Mouse (Mus musculus): ENCODE measurements at regions not wholly inside any gene's neighbourhood (a gene's known extent, or its start where the extent isn't known, plus 50 kb on each side); places are given as distances from the start of the nearest gene placed in this dataset.

DNA sequence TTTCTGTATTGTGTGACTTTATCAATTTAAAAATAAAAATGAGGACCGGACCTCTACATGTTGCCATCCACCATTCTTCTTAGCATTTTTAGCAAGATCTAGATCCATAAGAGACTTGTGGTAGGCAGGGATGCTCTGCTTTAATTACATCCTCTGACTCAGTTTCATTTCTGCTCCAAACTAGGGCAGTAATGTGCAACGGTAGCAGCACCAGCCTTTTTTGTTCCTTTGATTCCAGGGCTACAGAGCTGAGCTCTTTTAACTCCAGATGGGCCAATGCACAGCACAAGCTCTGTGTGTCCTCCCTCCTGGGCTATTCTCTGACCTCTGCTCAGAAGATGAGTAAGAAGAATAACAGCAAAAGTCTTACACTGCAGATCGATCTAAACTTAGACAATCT, 168.2 kb upstream of the Sptlc3 start:
- no peaks in the 10 kb centered on the region for H3K36me3 ChIP-seq
- no peak overlapping the region for H3K4me2 ChIP-seq (replicated peaks)
- no peaks in the 10 kb centered on the region for H3K9me3 ChIP-seq
- H3K27ac ChIP-seq (replicated peaks) = no peak overlapping the region
- no peaks in the 10 kb centered on the region for H3K27me3 ChIP-seq
- no peak for ATAC-seq (replicated peaks)
- 79% methylated on average over 3 of the region's 3 CpGs for WGBS
- H3K9ac ChIP-seq (replicated peaks) = no peak overlapping the region
- H3K4me3 ChIP-seq = no peak overlapping the region
- no peaks in the 10 kb centered on the region for H3K4me1 ChIP-seq

DNA sequence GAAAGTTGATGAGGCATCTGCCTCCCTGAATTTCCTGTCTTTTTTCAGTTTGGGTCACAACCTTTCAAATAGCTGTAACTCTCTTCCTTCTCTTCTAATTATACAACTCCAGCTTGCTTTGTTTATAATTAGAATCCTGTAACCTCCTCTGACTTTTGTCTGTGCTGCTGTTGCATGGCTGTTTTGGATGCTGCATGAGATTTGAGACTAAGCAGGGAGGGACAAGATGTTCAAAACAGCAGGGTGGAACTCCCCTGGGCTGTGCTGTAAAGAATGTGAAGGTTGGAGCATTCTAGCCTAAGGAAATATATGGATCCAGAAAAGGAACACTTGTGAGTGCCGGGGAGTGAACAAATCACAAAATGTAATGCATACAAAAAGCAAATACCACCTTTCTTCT, 159.0 kb upstream of the Sptlc3 start:
- WGBS = 57% methylated on average over 1 of the region's 1 CpGs
- H3K27ac ChIP-seq (replicated peaks) = no peak overlapping the region
- ATAC-seq (replicated peaks) = no peak
- H3K36me3 ChIP-seq = no peaks in the 10 kb centered on the region
- no peaks in the 10 kb centered on the region for H3K9me3 ChIP-seq
- no peak overlapping the region for H3K9ac ChIP-seq (replicated peaks)
- H3K27me3 ChIP-seq = no peaks in the 10 kb centered on the region
- H3K4me1 ChIP-seq = no peaks in the 10 kb centered on the region
- no peak overlapping the region for H3K4me3 ChIP-seq
- no peak overlapping the region for H3K4me2 ChIP-seq (replicated peaks)

DNA sequence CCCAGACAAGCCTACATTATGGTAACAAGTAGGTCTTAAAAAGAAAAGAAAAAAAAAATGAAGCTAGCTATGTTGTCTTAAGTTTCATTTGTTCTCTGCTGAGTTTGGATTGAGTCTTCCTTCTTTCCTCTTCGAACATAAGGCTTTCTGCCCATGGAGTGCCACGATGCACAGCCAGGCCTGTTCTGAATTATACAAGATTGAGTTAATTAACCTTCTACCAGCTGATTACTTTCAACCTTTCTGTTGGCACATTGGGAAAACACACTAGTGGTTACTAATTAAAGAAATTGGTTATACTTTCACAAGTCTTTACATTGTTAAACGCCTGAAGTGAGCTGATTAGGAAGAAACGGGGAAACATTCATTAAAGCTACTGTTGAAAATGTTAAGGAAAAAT, 155.5 kb upstream of the Sptlc3 start:
- no peaks in the 10 kb centered on the region for H3K27me3 ChIP-seq
- H3K36me3 ChIP-seq = no peaks in the 10 kb centered on the region
- H3K9ac ChIP-seq (replicated peaks) = no peak overlapping the region
- H3K4me1 ChIP-seq = no peaks in the 10 kb centered on the region
- no peaks in the 10 kb centered on the region for H3K9me3 ChIP-seq
- no peak overlapping the region for H3K4me2 ChIP-seq (replicated peaks)
- ATAC-seq (replicated peaks) = no peak
- no peak overlapping the region for H3K27ac ChIP-seq (replicated peaks)
- 34% methylated on average over 4 of the region's 4 CpGs for WGBS
- no peak overlapping the region for H3K4me3 ChIP-seq

GRCm38 (mm10) chr2:139356280-139357010, 137.3 kb upstream of the Sptlc3 start:
- H3K4me1 ChIP-seq = no peaks in the 10 kb centered on the region
- no peak overlapping the region for H3K4me2 ChIP-seq (replicated peaks)
- no peaks in the 10 kb centered on the region for H3K9me3 ChIP-seq
- ATAC-seq (replicated peaks) = no peak
- no peak overlapping the region for H3K27ac ChIP-seq (replicated peaks)
- no peaks in the 10 kb centered on the region for H3K27me3 ChIP-seq
- WGBS = 89% methylated on average over 3 of the region's 3 CpGs
- no peak overlapping the region for H3K4me3 ChIP-seq
- no peaks in the 10 kb centered on the region for H3K36me3 ChIP-seq
- H3K9ac ChIP-seq (replicated peaks) = no peak overlapping the region

DNA sequence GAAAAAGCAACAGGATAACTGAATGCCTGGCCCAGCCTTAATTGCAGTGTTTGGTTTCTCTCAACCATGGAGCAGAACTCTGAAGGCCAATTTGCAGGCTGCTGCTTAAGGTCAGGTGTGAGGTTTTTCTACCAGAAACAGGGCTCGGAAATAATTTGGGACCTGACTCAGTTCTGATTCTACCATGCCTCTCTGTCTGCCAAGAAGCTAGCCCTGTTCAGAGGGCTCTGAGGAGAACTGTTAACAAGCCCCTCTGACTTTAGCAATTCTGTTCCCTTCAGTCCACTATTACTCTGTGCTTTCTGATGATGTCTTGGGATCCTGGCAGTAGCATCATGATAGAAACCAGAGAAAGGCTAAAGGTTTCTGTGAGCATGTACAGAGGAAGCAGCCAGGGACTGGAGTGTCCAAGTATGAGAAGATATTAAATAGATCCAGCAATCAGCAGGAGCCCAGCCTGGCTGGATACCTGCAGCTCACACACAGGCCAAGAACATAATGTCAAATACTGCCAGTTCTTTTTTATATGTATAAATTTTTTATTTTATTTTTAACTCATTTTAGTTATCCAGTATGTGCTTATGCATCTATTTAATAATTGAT, 131.4 kb upstream of the Sptlc3 start:
- WGBS = 76% methylated on average over 1 of the region's 1 CpGs
- no peak for ATAC-seq (replicated peaks)
- Histone ChIP-seq H3K9me3 (no peaks in the 10 kb centered on the region), H3K9ac (replicated peaks) (no peak overlapping the region), H3K27me3 (no peaks in the 10 kb centered on the region), H3K4me3 (no peak overlapping the region), H3K27ac (replicated peaks) (no peak overlapping the region), H3K36me3 (no peaks in the 10 kb centered on the region), H3K4me1 (no peaks in the 10 kb centered on the region), H3K4me2 (replicated peaks) (no peak overlapping the region)

GRCm38 (mm10) chr2:139370070-139370469, 123.6 kb upstream of the Sptlc3 start:
- Histone ChIP-seq H3K27ac (replicated peaks) (no peak overlapping the region), H3K27me3 (no peaks in the 10 kb centered on the region), H3K4me2 (replicated peaks) (no peak overlapping the region), H3K9me3 (no peaks in the 10 kb centered on the region), H3K4me3 (no peak overlapping the region), H3K9ac (replicated peaks) (no peak overlapping the region), H3K4me1 (no peaks in the 10 kb centered on the region), H3K36me3 (no peaks in the 10 kb centered on the region)
- WGBS = 48% methylated on average over 1 of the region's 1 CpGs
- no peak for ATAC-seq (replicated peaks)

GRCm38 (mm10) chr2:139380285-139380684, 113.4 kb upstream of the Sptlc3 start:
- H3K4me1 ChIP-seq = no peaks in the 10 kb centered on the region
- no peaks in the 10 kb centered on the region for H3K9me3 ChIP-seq
- H3K4me2 ChIP-seq (replicated peaks) = no peak overlapping the region
- H3K9ac ChIP-seq (replicated peaks) = no peak overlapping the region
- H3K36me3 ChIP-seq = no peaks in the 10 kb centered on the region
- no peak for ATAC-seq (replicated peaks)
- H3K27me3 ChIP-seq = no peaks in the 10 kb centered on the region
- H3K27ac ChIP-seq (replicated peaks) = no peak overlapping the region
- 78% methylated on average over 6 of the region's 6 CpGs for WGBS
- H3K4me3 ChIP-seq = no peak overlapping the region

DNA sequence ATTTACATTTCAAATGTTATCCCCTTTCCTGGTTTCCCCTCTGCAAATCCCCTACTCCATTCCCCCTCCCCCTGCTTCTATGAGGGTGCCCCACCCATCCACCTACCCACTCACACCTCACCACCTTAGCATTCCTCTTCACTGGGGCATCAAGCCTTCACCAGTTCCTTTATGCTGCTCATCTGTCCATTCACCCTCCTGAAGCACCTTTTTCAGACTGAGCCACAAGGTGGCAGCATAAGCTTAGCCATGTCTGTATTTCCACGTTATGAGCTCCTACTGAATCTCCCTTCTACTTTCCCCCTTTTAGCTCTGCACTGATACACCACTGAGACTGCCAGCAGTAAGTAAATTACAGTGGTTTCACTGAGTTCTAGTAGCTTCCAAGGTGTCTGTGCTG, 112.1 kb upstream of the Sptlc3 start:
- H3K9me3 ChIP-seq = no peaks in the 10 kb centered on the region
- H3K4me2 ChIP-seq (replicated peaks) = no peak overlapping the region
- no peak overlapping the region for H3K4me3 ChIP-seq
- H3K27me3 ChIP-seq = no peaks in the 10 kb centered on the region
- no peak overlapping the region for H3K27ac ChIP-seq (replicated peaks)
- no peak overlapping the region for H3K9ac ChIP-seq (replicated peaks)
- peak; percentile 93 for ATAC-seq (replicated peaks)
- WGBS = 0% methylated on average over 1 of the region's 1 CpGs
- no peaks in the 10 kb centered on the region for H3K36me3 ChIP-seq
- no peaks in the 10 kb centered on the region for H3K4me1 ChIP-seq

DNA sequence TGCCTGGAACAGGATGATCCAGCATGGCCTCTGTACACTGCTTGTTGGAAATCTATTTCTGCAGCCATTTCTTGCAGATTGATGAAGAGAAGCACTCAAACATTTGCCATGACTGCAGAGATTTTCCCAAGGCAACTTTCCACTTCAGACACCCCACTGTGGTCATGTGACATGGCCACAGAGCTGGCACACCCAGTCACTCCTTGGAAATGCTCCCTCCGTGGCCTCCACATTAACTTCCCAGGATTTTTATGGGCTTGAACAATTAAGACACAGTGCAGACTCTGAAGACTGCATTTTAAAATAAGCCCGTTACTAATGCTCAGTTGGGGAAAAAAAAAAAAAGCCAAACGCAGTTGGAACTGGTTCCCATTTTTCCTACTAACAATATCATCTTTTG, 80.2 kb upstream of the Sptlc3 start:
- H3K27me3 ChIP-seq = no peaks in the 10 kb centered on the region
- no peak for ATAC-seq (replicated peaks)
- no peak overlapping the region for H3K9ac ChIP-seq (replicated peaks)
- H3K27ac ChIP-seq (replicated peaks) = no peak overlapping the region
- 63% methylated on average over 3 of the region's 3 CpGs for WGBS
- H3K4me3 ChIP-seq = no peak overlapping the region
- no peaks in the 10 kb centered on the region for H3K36me3 ChIP-seq
- no peak overlapping the region for H3K4me2 ChIP-seq (replicated peaks)
- H3K9me3 ChIP-seq = no peaks in the 10 kb centered on the region
- no peaks in the 10 kb centered on the region for H3K4me1 ChIP-seq

DNA sequence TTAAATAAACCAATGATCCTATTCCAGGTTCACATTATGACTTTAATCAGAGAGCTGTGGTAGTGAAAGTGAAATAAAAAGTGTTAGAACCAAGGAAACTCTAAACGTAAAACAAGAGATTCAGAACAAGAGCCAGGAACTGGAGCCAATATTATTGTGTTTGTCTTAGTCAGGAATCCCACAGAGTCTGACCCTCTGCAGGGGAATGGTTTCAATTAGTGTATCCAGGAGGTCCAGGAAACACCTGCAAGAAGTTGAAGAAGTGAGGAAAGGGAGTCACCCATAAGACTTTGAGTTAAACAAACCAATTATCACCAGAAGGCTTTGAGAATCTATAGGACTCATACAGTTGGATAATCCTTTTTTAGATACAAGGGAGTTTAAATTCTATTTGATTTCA, 76.2 kb upstream of the Sptlc3 start:
- Histone ChIP-seq H3K9ac (replicated peaks) (no peak overlapping the region), H3K4me2 (replicated peaks) (no peak overlapping the region), H3K9me3 (no peaks in the 10 kb centered on the region), H3K4me1 (no peaks in the 10 kb centered on the region), H3K4me3 (no peak overlapping the region), H3K27me3 (no peaks in the 10 kb centered on the region), H3K27ac (replicated peaks) (no peak overlapping the region), H3K36me3 (no peaks in the 10 kb centered on the region)
- no peak for ATAC-seq (replicated peaks)
- WGBS = 57% methylated on average over 1 of the region's 1 CpGs

- no peaks in the 10 kb centered on the region for H3K9me3 ChIP-seq
- 85% methylated on average over 3 of the region's 3 CpGs for WGBS
- no peak overlapping the region for H3K4me2 ChIP-seq (replicated peaks)
Observed at GRCm38 (mm10) chr2:139422678-139423077, 71.0 kb upstream of the Sptlc3 start.

GRCm38 (mm10) chr2:139423413-139423812, 70.3 kb upstream of the Sptlc3 start:
- Histone ChIP-seq H3K9ac (replicated peaks) (no peak overlapping the region), H3K27me3 (no peaks in the 10 kb centered on the region), H3K4me2 (replicated peaks) (no peak overlapping the region), H3K9me3 (no peaks in the 10 kb centered on the region), H3K36me3 (no peaks in the 10 kb centered on the region), H3K27ac (replicated peaks) (no peak overlapping the region), H3K4me1 (no peaks in the 10 kb centered on the region), H3K4me3 (no peak overlapping the region)
- 81% methylated on average over 2 of the region's 2 CpGs for WGBS
- no peak for ATAC-seq (replicated peaks)

More at GRCm38 (mm10) chr2:139422678-139423077, 71.0 kb upstream of the Sptlc3 start:
- Histone ChIP-seq H3K4me3 (no peak overlapping the region), H3K9ac (replicated peaks) (no peak overlapping the region), H3K36me3 (no peaks in the 10 kb centered on the region), H3K27me3 (no peaks in the 10 kb centered on the region), H3K27ac (replicated peaks) (no peak overlapping the region), H3K4me1 (no peaks in the 10 kb centered on the region)
- ATAC-seq (replicated peaks) = no peak
